Mouse (Mus musculus) liver, embryonic 14.5 days (tissue): ENCODE results near the gene Srsf2.

Experiments
- CTCF ChIP-seq: IDR thresholded peaks from 2 replicates; pipeline ENCODE4 v1.5.1; 2016; ENCODE audit warnings: antibody characterized with exemption, low read depth, control low read depth
- EP300 ChIP-seq: IDR thresholded peaks from 2 replicates; pipeline ENCODE4 v1.6.1; 2016; ENCODE audit warnings: antibody characterized with exemption, low read depth

GRCm38 (mm10) chr11:116814076-116814883 lies 38.6 kb downstream of the Srsf2 start:
- TF ChIP-seq CTCF (no peak), EP300 (no peak)
